Mouse (Mus musculus): ENCODE measurements around the gene Galns.
A peak's percentile ranks its signal among the peaks of the same experiment; 100 is the strongest.

DNA sequence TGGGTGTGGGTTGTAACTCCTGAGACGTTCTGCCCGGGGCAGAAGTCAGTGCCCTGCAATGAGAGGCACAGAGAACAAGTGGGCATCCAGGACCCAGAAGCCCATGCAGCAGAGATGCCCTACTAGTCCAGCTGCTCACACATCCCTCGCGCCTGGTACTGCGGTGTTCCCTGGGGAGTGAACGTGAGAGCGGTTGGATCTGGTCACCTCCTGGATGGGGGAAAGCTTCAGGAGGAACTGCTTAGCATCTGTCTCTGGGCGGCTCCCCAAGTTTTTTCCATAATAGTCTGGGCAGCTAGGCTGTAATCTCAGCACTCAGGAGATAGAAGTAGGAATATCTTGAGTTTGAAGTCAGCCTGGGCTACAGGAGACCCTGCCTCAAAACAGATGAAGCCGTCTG lies 26.3 kb downstream of the Galns start:
- TF ChIP-seq POLR2A (IDR thresholded peaks at IDR 0.05; ENCODE audit: insufficient read length, low read depth) (no peak), CEBPB (IDR thresholded peaks at IDR 0.05; ENCODE audit: insufficient read depth, poor library complexity, severe bottlenecking) (no peak), MAX (IDR thresholded peaks at IDR 0.05; ENCODE audit: low read depth) (no peak), USF1 (IDR thresholded peaks at IDR 0.05; ENCODE audit: low read depth) (no peak), POLR2AphosphoS2 (IDR thresholded peaks at IDR 0.05; ENCODE audit: insufficient read length, low read depth) (no peak), MYOG (IDR thresholded peaks at IDR 0.05; ENCODE audit: control insufficient read depth in 1 of 3, insufficient read depth in 1 of 3, insufficient read length in 2 of 3, low read depth in 2 of 3) (peak in 2 of 3 experiments; percentile 17 to 34)

Measured in myocyte (in vitro differentiated cells).